Mouse (Mus musculus) CH12.LX (cell line): Measurements from ENCODE around the gene Fam229a.

Source experiments
- CTCF ChIP-seq, 2 experiments: IDR thresholded peaks in 1 of 2; conservative IDR thresholded peaks in 1 of 2; 2 replicates each; pipeline ENCODE4 v1.5.1; 2011 to 2012; ENCODE audit warnings: low read depth in 2 of 2, low read length in 2 of 2, improper control_type of control experiment in 1 of 2, inconsistent platforms in 1 of 2, mild to moderate bottlenecking in 1 of 2, moderate library complexity in 1 of 2
- EP300 ChIP-seq: IDR thresholded peaks from 2 replicates; pipeline ENCODE4 v1.6.1; 2011; ENCODE audit warnings: low read length, improper control_type of control experiment
- JUND ChIP-seq: conservative IDR thresholded peaks from 2 replicates; pipeline ENCODE4 v1.6.1; 2011; ENCODE audit warnings: low read depth, low read length, improper control_type of control experiment
- MEF2A ChIP-seq: IDR thresholded peaks from 2 replicates; pipeline ENCODE4 v1.6.1; 2014; ENCODE audit warnings: low read depth, mild to moderate bottlenecking, inconsistent platforms, low read length, improper control_type of control experiment, borderline replicate concordance
- NELFE ChIP-seq: IDR thresholded peaks from 2 replicates; pipeline ENCODE4 v1.6.1; 2011; ENCODE audit warnings: low read depth, low read length, improper control_type of control experiment
- NRF1 ChIP-seq: IDR thresholded peaks from 2 replicates; pipeline ENCODE4 v1.6.1; 2014; ENCODE audit warnings: low read depth, mild to moderate bottlenecking, inconsistent platforms, low read length, improper control_type of control experiment, moderate library complexity
- POLR2A ChIP-seq: IDR thresholded peaks from 2 replicates; pipeline ENCODE4 v1.6.1; 2011; ENCODE audit warnings: low read depth, mild to moderate bottlenecking, improper control_type of control experiment, low read length
- POLR2AphosphoS2 ChIP-seq: IDR thresholded peaks from 2 replicates; pipeline ENCODE4 v1.6.1; 2011; ENCODE audit warnings: low read depth, low read length, improper control_type of control experiment
- SMC3 ChIP-seq: IDR thresholded peaks from 2 replicates; pipeline ENCODE4 v1.6.1; 2011; ENCODE audit warnings: low read depth, low read length, improper control_type of control experiment
- TBP ChIP-seq: conservative IDR thresholded peaks from 2 replicates; pipeline ENCODE4 v1.6.1; 2011; ENCODE audit warnings: low read depth, low read length, improper control_type of control experiment
- USF1 ChIP-seq: IDR thresholded peaks from 2 replicates; pipeline ENCODE4 v1.6.1; 2014; ENCODE audit warnings: low read depth, mild to moderate bottlenecking, inconsistent platforms, low read length, improper control_type of control experiment
- ZMIZ1 ChIP-seq: IDR thresholded peaks from 2 replicates; pipeline ENCODE4 v1.6.1; 2012; ENCODE audit warnings: low read depth, mild to moderate bottlenecking, inconsistent platforms, low read length, improper control_type of control experiment
- ZNF384 ChIP-seq: IDR thresholded peaks from 2 replicates; pipeline ENCODE4 v1.6.1; 2012; ENCODE audit warnings: low read depth, low read length, improper control_type of control experiment, inconsistent platforms

GRCm38 (mm10) chr4:129508834-129509600 lies 18.0 kb downstream of the Fam229a start:
- TF ChIP-seq POLR2AphosphoS2 (no peak), CTCF (conservative IDR thresholded peaks at IDR 0.05 in 1 of 2, IDR thresholded peaks at IDR 0.05 in 1 of 2; ENCODE audit: low read depth in 2 of 2, low read length in 2 of 2) (no peak), NELFE (no peak), EP300 (no peak), ZNF384 (no peak), NRF1 (no peak), USF1 (no peak), SMC3 (no peak), TBP (0 out of 2 replicates have a peak, but pooled peaks have one; percentile 34), POLR2A (0 out of 2 replicates have a peak, but pooled peaks have one; percentile 27), JUND (no peak), MEF2A (no peak), ZMIZ1 (no peak)
